ENCODE assay signal across 8 mouse cellular contexts in the genomic region with DNA sequence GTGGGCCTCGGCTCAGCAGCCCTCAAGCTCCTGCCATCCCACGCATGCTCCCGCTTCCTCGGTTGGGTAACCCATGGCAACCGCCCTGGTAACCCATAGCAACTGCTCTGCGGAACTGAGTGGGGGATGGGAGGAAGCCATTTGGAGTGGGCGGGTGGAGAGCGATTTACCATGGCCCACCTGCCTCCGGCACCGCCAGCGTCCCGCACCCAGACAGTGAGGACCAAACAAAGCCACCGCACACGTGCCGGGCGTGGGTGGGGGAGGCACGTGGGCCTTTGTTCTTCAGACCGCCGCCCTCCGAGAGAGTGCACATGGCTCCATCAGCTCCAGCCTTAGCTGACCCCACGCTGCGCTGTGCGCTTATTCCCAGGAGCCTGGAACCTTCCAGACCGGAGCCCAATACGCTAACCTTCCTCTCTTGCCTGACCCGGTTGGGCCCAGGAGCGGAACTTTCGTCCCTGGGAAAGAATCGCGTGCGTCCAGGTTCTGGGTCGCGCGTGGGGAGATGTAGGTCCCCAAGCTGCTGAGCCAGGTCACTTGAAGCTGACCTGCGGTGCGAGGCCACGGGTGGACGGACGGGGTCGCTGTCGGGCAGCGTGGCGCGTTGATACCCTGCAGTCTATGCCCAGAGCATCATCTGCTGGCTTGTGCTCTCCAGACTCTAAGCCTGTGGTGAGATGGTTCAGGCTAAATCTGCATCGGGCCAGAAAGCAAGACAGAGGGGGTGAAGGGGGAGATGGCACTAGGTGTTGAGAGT.
DNase-seq lines count a peak whose midpoint lies in the region; ATAC-seq and TF ChIP-seq lines count a peak whose summit lies in the region.

No protein-coding gene starts in this region.

- H3K4me3 ChIP-seq in ES-Bruce4 (ENCODE audit: low read depth, low read length) = peak overlapping the region; percentile 47
- peak overlapping the region; percentile 55 for H3K4me3 ChIP-seq in hindbrain, embryonic 10.5 days
- H3K4me3 ChIP-seq in lung, embryonic 14.5 days (ENCODE audit: low read depth, low read length) = peak overlapping the region; percentile 41
- H3K4me3 ChIP-seq in olfactory bulb, adult 2 months (ENCODE audit: insufficient read depth, low read depth, low read length) = peak overlapping the region; percentile 53

- 0 out of 2 replicates have a peak, but pooled peaks have one; percentile 30 for TF ChIP-seq EP300 in ES-Bruce4 (IDR thresholded peaks at IDR 0.05; ENCODE audit: insufficient read depth, low read depth, low read length)

- H3K27ac ChIP-seq in ES-Bruce4 (ENCODE audit: insufficient read depth, low read length) = no peak overlapping the region
- peak overlapping the region; percentile 95 for H3K27ac ChIP-seq in hindbrain, embryonic 10.5 days
- H3K27ac ChIP-seq in lung, embryonic 14.5 days (ENCODE audit: low read depth) = peak overlapping the region; percentile 74
- H3K27ac ChIP-seq in olfactory bulb, adult 2 months (ENCODE audit: insufficient read depth, low read depth, low read length) = peak overlapping the region; percentile 99

- TF ChIP-seq POLR2A in ES-Bruce4 (IDR thresholded peaks at IDR 0.05; ENCODE audit: insufficient read depth, low read length) = no peak
- TF ChIP-seq POLR2A in olfactory bulb, adult 2 months (IDR thresholded peaks at IDR 0.05; ENCODE audit: insufficient read depth, low read depth, low read length) = no peak; the same call in 1 of the 2 replicates

- WGBS in hindbrain, embryonic 10.5 days = under 1% methylated on average over 45 of the region's 45 CpGs
- 1% methylated on average over 45 of the region's 45 CpGs for WGBS in lung, embryonic 14.5 days
- 3% methylated on average over 45 of the region's 45 CpGs for WGBS in olfactory bulb, adult 2 months

- no peak overlapping the region for H3K9ac ChIP-seq in ES-Bruce4 (ENCODE audit: low read depth, poor library complexity, severe bottlenecking)
- peak overlapping the region; percentile 48 for H3K9ac ChIP-seq in lung, embryonic 14.5 days

- no peaks in the 10 kb centered on the region for H3K9me3 ChIP-seq in ES-Bruce4 (replicated peaks; ENCODE audit: control insufficient read depth, insufficient read depth, low read length, poor library complexity, severe bottlenecking)
- H3K9me3 ChIP-seq in hindbrain, embryonic 10.5 days = no peaks in the 10 kb centered on the region
- H3K9me3 ChIP-seq in lung, embryonic 14.5 days (ENCODE audit: low read depth, low read length) = no peaks in the 10 kb centered on the region

- peak; percentile 97 for DNase-seq in cerebellum, adult 9-10 months
- peak; percentile 95 to 98 for DNase-seq in frontal cortex, adult 2 months (ENCODE audit: extremely low spot score in 1 of 2, low spot score in 1 of 2)
- DNase-seq in hindbrain, embryonic 10.5 days (ENCODE audit: low spot score) = peak; percentile 91
- DNase-seq in layer of hippocampus, adult 9-10 months (ENCODE audit: low spot score) = peak; percentile 86
- DNase-seq in lung, embryonic 14.5 days = peak; percentile 88
- DNase-seq in testis, postnatal 14 days (ENCODE audit: low spot score) = peak; percentile 86

- no peaks in the 10 kb centered on the region for H3K4me1 ChIP-seq in ES-Bruce4 (ENCODE audit: control insufficient read depth, insufficient read depth, low read length)
- H3K4me1 ChIP-seq in hindbrain, embryonic 10.5 days (replicated peaks) = peaks cover 42% of the 10 kb centered on the region
- H3K4me1 ChIP-seq in lung, embryonic 14.5 days (ENCODE audit: insufficient read depth) = peaks cover 3% of the 10 kb centered on the region; the same call in 1 of the 2 replicates
- peaks cover 14% of the 10 kb centered on the region for H3K4me1 ChIP-seq in olfactory bulb, adult 2 months (ENCODE audit: control insufficient read depth, insufficient read depth, low read length)

- no peaks in the 10 kb centered on the region for H3K27me3 ChIP-seq in ES-Bruce4 (ENCODE audit: control insufficient read depth, insufficient read depth, low read length, poor library complexity, severe bottlenecking)
- no peaks in the 10 kb centered on the region for H3K27me3 ChIP-seq in hindbrain, embryonic 10.5 days (ENCODE audit: insufficient read depth, poor library complexity, severe bottlenecking)
- no peaks in the 10 kb centered on the region for H3K27me3 ChIP-seq in lung, embryonic 14.5 days (ENCODE audit: insufficient read depth, low read length)

- ATAC-seq in lung, embryonic 14.5 days (ENCODE audit: insufficient read depth) = peak; percentile 73

- no peaks in the 10 kb centered on the region for H3K36me3 ChIP-seq in ES-Bruce4 (ENCODE audit: control insufficient read depth, insufficient read depth, low read length, poor library complexity, severe bottlenecking)
- 0 out of 2 replicates have a peak, but pooled peaks cover under 1% of the 10 kb centered on the region for H3K36me3 ChIP-seq in hindbrain, embryonic 10.5 days
- H3K36me3 ChIP-seq in lung, embryonic 14.5 days (ENCODE audit: insufficient read depth) = no peaks in the 10 kb centered on the region

- H3K4me2 ChIP-seq in lung, embryonic 14.5 days = peak overlapping the region; percentile 88

- TF ChIP-seq CTCF in ES-Bruce4 (IDR thresholded peaks at IDR 0.05; ENCODE audit: low read depth, low read length) = peak; percentile 93
- TF ChIP-seq CTCF in lung, embryonic 14.5 days (IDR thresholded peaks at IDR 0.05; ENCODE audit: low read depth) = peak; percentile 97
- peak; percentile 77; the same call in 1 of the 2 replicates for TF ChIP-seq CTCF in olfactory bulb, adult 2 months (IDR thresholded peaks at IDR 0.05; ENCODE audit: insufficient read depth, low read depth, low read length)
